Mouse (Mus musculus): ENCODE measurements at regions not wholly inside any gene's neighbourhood (a gene's known extent, or its start where the extent isn't known, plus 50 kb on each side); places are given as distances from the start of the nearest gene placed in this dataset.
A peak's percentile ranks its signal among the peaks of the same experiment; 100 is the strongest.

DNA sequence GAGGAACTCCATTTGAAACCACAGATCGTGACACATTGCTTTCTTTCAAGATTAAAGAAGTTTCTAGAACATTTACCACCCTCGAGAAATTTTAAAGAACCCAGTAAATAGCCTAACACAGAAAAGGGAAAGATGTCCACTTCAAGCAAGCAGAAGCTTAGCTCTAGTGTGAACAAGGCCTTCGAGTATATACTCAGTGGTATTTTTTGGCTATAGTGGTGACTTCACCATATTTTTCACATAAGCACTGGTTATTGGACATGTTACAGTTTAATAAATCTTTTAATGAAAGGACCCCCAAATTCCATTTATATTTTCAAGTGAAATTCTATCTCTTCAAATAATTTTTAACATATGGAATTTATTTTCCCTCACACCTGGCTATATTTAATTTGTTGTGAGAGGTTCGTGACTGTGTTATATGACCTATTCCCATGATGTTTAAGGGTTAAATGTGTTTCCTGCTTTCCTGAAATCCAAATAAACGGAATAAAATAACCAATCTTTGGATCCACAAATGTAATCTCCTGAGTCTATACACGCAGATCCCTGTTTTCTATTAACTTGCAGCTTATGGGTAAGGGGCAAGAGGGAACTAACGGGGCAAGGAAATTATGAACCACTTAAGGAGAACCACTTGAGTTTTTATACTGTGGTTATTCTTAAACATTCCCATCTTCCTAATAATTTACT lies 60.6 kb upstream of the Tas2r134 start:
- DNase-seq, result no peak

DNA sequence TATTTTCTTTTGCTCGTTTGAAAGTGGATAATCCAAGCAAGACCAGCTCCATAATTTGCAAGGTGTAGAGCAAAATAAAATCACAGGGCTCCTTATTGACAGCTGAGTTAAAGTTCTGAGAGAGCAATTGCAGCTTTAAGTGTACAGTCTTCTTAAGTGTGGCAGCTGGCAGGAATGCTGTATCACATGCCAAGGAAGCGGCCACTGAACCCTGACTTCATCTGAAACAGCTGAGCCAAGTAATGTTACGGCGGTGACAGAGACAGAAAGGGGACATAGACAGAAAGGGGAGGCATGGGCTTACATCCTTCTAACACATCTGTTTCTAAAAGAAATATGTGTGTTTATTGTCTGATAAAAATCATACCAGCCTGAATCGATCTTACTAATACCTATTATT lies 63.4 kb upstream of the Tas2r134 start:
- DNase-seq, result no peak

DNA sequence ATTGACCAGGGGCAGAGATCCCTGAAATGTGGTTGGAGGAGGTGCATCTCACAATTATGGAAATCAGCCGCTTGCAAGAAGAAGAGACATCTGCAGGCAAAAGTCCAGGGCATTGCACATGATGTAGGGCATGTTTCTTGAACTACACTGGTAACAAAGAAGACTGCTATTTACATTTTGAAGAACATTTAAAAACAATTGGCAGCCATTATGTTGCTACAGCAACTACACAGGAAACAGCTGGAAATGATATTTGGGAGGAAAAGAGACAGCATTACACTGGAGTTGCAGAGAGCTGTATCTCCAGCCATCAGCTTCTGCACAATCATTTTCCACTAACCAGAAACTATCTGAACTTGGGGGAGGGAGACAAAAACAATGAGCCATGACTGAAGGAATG lies 64.1 kb upstream of the Tas2r134 start:
- DNase-seq, result no peak

DNA sequence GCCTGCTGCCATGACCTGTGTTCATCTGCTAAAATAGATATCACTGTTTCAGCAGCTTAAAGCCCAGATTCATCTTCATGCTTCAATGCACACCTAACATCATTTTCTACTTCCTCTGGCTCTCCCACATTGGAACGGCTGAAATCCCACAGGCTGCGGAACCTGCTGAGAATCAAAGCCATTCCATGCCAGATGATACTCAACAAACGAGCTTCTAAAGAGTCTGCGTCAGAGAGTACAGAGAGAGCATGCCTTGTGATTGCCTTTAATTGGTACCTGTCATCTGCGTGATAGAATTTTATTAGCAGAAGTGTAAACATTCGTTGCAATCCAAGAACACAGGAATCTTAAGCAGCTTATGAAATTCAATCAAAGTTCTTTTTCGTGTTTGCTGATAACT lies 76.4 kb upstream of the Tas2r134 start:
- DNase-seq, result no peak

DNA sequence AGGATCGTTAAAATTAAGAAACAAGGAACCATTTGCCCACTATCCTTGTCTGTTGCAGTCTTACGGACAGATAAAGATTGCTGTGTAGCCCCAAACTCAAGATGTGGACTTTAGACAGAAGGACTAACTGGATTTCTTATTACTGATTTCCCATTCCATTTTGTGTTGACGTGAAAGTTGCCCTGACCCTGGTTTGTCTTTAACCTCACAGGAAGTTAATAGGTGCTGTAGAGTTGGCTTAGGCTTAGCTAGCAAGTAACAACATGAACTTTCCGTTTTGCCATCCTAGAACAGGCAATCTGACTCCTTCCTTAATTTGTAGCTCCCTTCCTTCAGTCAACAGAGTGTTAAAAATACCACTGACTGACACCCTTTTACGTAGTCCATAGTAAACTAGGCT lies 78.2 kb upstream of the Tas2r134 start:
- no peak for DNase-seq

DNA sequence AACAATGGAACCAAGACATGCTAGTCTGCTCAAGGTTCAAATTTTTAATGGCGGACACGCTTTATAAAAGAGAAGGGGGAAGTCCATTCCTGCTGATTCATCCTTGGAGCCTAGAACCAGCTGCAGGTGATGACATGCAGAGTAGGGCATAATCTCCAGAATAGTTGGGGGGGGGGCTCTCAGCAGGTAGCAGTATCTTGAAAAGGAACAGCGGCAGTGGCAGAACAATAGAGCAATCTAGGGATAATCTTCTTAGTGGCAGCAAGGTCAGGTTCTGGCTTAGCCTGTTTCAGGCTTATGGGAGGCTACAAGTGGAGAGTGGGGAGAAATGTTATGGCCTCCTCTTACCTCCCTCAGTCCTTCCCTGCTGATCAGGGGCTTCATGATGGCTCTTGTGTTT lies 81.1 kb upstream of the Tas2r134 start:
- no peak for DNase-seq

DNA sequence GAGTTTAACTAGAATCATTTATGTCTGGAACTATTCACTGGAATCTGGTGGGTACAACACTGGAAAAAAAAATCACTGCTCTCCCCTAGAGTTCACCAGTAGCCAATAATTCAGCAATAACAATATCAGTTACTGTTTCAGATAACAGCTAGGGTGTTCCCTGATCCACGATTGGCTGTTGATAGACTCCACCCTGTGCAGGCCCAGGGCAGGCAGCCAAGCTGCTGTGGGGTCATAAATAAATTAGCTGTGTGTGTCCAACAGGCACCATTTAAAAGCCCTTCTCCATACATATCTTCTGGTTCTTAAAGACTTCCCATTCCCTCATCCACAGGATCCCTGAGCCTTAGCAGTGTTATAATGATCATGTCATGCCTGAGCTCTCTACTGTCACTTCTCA lies 83.4 kb upstream of the Tas2r134 start:
- no peak for DNase-seq

DNA sequence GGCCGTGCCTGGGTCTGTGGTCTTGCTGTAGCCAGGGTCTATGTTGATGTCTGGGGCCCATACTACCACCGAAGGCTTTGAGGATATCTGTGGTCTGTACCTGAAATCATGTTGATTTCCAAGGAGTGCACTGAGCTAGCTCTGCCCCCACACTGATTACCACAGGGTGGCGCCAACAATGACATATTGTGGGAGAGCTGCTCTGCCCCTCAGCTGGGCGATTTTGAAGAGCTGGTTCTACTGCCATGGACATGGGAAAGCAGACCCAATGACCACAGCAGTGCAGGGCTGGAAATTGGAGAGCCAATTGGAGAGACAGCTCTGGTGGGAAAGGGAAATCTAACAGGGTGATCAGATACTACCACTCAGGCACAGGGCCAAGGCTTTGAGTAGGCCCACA lies 85.0 kb upstream of the Tas2r134 start:
- no peak for DNase-seq

DNA sequence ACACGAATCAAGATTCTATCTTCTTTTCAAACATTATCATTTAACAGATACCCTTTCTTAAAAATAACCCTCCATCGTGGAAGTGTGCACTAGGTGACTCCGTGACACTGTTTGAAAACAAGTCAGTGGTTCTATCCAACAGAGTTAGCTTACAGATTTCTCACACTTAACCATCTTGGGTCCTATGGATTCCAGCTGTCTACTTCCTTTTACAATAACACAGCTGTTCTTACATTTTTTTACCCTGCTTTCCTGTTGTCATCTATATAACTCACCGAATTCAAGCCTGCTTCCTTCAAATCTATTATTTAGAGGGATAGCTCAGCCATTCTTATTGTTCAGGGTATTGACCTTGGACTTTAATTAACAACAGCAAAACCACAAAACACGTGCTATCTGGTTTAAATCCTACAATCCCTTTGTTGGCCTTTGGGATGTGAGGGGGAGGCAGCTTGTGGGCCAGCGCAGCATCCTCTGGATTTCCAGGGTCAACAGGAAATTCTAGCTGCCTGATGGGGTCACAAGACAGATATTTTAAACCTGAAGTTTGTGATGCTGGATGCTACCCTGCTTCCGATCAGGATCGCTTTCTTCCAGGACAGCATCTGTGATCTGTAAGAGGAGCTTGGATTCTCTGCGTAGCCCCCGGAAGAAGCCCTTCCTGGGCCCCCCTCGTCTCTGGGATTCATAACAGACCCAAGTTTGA lies 94.4 kb upstream of the Tas2r134 start:
- DNase-seq, result peak; percentile 7

DNA sequence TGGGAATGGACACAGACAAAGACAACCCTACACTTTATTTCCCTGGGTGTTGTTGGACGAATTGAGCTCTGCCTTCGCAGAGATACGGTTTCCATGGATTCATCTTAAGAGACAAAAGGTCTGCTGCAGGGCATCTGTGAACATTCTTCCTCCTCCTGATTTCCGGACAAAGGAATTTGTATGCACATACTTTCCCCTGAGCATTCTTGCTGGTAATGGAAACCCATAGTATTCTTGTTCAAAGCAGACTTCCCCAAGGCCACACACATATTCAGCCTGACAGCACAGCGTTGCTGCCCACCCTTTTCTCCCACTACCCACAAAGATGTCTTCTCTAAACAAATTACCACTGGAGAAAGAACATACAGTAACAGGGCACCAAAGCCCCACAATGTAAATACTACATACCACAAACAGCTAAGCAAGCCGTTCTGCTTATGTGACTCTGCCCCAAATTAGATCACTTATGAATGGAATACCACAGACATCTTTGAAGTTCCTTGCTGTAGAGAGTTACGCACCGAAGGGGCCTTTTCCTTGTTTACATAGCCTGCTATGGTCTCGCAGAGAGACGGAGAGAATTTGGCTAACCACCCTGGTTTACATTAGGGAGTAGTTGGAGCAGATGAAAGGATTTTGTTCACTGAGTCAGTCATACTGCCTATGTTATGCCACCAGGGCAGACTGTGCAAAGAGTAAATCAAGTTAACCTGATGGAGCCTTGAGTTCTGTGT lies 96.0 kb upstream of the Tas2r134 start:
- no peak for DNase-seq

DNA sequence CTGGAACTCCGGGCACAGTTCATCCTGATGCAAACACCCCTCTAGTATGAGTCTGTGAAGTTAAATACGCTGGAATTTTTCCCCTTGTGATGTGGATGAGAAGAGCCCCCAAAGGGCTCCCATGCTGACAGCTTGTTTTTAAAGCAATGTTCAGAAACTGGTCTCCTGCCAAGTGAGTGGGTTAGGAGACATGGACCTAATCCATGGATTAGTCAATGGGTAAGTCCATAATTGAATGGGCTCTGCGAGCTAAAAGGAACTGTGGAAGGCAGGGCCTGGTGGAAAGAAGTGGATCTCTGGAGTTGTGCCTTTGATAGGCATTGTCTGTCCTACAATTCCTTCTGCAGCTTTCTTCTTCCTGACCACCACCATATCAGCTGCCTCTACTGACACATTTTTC lies 104.5 kb upstream of the Tas2r134 start:
- DNase-seq, result no peak

DNA sequence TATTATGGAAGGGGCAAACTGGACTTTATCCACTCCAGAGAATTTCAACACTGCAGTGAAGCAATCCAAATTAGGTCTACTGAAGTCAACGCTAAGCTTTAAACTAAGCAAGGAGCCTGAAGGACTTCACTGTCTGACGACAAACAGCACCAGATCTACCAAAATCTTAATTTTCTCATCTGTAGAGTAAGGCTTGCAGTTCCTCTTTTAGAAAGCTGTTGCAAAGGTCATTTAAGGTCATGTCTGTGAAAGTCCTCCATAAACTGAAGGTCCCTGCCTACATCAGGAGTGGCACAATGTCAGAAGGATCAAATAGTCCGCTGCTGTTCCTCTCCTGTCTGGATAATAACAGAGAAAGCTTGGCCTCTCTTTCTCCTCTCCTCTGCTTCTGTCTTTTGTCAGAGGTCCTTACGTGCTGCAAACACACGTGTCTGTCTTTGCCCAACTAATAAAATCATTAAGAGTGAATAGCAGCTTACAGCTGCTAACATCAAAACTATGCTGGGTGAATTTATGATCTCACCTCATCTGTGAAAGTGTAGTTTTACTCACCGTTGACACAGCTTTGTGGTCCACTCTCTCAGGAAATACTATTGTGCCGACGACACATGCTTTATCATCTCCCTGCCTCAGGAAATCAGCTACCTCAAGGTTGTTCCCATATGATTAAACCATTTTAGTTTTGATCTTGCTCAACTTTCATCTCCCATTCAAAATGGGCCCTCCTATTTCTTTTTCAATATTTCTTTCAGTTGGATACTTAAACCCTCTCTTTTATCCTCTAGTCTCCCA lies 117.9 kb upstream of the Tas2r134 start:
- no peak for DNase-seq

DNA sequence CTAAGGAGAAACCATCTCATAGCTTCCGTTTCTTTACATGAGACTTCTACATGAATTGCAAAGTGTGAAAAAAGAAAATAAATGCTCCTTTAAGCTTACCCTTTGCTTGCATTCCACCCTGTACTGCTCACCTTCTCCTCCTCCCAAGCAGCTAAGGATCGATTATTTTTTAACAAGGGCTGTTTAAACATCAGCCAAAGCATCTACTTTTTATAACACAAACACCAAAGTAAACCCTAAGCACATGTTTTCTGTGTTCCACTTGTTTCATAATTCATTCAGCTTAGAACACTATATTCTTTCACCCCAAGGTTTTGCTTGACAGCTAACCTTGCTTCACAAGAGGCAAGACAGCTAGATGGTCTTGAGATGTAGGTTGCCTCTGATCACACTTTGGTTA lies 129.4 kb upstream of the Tas2r134 start:
- DNase-seq, result no peak

DNA sequence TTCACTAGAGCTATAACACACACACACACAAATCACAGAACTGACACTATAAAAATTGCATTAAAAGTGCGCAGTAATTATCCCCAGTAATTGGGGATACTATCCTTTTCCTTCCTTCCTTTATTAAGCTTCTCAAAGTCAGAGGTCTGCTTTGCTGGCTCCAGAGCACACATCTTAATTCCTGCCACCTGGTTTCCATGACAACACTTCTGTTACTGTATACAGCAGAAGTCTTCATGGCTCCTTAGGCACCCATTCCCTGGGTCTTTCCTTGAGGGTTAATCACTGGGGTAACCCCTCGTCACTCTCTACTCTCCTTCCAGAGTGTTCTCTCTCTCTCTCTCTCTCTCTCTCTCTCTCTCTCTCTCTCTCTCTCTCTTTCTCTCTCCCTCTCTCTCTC lies 153.6 kb upstream of the Tas2r134 start:
- no peak for DNase-seq

DNA sequence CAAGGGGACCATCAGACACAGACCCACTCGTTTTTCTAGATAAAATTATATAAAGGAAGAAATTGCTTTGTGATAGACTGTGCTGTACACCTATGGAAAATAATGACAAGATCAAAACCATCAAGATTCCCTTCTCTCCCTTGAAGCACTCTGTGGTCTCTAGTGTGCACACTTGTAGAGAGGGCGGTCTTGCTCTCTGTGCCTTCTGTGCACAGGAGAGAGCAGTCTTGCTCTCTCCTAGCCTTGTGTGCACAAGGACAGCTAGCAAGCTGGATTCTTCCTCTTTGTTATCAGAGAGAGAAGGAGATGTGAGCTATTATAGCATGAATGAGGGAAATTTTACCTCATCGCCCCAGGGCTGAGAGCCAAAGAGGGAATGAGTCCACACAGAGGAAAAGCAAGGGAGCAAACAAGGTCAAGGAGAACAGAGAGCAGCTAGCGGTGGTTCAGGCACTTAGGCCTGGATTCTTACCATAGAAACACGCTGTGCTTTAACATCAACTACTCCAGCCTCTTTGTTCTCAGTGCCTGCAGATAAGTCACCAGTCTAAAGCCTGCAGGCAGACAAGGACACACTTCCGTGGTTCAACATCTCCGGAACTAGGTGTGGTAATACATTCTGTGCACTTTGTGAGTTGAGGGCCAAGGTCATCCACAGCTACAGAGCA lies 160.2 kb upstream of the Tas2r134 start:
- DNase-seq, result no peak

DNA sequence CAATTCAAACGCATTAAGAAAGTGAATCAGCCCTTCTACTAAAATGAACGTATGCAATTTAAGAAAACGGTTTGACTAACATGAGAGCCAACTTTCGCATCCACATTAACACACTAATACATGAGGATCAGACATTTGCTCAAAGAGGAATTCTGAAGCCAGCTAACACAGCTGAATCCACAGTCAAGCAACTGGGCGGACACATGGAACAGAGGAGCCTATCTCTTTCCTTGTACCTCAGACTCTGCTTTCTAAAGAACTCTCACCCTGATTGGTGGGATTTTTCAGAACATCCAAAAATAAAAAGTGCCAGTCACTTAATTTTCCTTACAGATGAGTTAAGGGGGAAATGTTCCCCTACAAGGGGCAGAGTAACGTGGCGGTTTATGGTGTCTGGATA lies 161.3 kb upstream of the Tas2r134 start:
- DNase-seq, result no peak

DNA sequence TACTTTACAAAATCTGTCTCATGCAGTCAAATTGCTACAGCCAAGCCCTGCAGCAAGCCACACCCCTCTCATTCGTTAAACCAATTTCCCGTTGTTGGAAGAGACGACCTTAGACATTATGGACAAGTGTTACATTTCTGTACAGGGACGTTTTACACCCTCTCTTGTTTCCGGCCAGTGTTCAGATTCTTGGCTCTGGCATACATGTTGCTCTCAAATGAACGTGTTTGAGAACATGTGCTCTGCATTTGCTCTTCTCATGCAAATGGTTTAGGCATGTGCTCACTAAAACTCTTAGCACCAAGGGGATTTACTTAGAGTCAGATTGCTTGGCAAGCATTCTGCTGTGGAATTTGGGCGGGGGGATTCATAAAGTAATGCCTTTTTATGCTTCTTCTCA lies 161.7 kb upstream of the Tas2r134 start:
- DNase-seq, result no peak

DNA sequence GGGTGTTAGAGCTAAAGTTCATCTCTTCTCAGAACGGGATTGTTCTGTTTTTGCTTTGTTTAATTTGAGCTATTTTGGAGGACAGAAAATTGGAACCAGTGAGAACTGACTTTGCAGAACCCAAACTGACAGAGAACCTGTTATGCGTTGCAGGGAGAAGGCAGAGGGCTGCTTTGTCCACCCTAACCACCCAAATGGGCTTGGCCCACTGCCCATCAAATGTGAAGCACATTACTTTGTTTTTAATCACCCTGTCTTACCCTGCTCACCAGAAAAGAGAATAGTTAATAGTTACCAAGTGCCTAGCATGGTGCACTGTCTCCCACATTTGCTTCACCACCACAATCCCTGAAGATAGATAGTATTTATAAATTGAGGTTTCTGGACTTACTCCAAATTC lies 163.0 kb upstream of the Tas2r134 start:
- DNase-seq, result no peak

DNA sequence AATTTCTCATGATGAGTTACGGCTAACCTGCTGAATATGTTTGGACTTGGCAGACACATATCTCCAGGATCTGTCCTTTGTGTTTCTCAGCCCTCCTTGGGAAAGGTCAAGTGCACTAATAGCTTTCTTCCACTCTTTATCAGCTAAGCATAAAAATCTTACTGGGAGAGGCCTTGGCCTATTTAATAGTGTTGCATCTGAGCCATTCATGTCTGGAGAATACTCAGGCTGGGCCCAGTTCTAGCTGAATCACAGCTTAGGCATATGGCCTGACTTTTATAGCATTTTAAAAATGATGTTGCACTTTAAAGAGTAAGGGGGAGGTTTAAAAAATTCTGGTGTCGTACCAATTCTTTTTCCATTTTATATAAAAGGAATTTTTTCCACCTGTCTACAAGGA lies 166.4 kb upstream of the Tas2r134 start:
- DNase-seq, result no peak

DNA sequence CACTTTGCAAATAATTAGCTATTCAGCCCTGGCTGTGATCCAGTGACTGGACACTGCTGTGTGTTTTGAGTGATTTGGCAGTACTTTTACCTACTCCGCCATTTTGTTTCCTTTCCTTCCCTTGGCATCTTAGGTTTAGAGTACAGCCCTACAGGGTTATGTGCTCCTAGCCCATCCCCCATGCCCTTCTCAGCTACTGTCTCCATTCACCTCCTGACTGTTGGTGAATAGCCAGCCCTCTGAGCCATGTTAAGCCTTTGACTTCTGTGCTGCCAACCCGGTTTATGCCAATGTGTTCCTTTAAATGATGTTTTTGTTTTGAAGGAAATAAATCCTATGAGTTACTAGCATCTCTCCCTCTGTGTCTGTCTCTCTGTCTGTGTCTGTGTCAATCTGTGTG lies 167.8 kb upstream of the Tas2r134 start:
- no peak for DNase-seq

DNA sequence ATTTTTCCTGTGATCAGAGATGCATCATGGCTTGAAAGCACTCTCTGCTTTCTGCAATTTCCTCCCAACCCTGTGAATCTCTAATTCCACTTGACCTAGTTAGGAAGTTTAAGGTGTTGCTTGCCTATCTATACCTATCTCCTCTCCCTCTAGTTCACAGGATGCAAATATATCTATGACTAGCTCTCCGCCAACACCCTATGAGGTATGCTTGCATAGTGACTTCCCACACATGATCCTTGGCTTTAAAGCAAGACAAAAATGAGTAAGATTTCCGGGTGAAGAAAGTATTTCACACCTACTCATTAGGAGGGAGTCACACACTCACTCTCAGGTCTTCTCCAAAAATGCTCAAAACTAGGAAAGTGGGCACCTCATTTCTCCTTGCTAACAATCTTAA lies 169.6 kb upstream of the Tas2r134 start:
- DNase-seq, result no peak

DNA sequence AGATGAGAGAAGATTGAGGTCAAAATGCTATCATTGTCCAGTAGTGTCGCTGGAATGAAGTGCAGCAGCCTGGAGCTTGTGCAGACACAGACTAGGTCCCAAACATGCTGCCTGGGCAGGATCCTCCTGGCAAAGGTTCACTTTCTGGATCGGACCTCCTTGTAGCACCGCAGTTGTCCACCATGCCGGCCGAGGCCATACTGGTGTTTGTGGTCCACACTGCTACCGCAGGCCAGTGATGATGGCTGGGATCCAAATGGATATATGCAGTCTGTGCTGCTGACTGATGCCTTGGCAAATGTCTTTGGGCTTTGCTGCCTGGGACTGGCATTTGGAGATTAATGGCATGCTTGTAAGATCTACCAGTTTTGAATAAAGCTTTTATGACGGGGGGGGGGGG lies 174.5 kb upstream of the Tas2r134 start:
- no peak for DNase-seq

DNA sequence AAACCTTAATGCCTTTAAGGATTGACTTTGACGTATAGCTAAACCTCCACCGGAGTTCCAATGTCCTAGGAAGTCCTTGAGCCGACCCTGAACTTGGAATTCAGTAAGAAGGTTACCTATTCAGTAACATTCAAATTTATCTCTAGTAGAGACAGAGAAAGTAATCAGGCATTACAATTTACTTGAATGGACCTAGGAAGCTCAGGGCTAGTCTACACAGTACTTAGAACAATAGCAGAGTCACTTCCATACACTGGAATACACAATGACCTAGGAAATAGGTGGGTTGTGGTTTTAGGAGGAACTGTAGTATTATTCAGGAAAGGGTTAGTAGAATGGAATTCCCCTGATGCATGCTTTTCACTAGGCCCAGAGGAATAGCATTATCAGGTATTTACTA lies 179.2 kb upstream of the Tas2r134 start:
- DNase-seq, result no peak
